8 mouse cellular contexts compared by ENCODE assay signal in genomic region chr7:16052684-16053083, GRCm38 (mm10). TPM values are rescaled to one million over a fixed set of nuclear protein-coding genes. Genes with fewer than 3 reads are reported as not detected.
DNase-seq lines count a peak whose midpoint lies in the region; ATAC-seq and TF ChIP-seq lines count a peak whose summit lies in the region.

No protein-coding gene starts in this region.

- peak overlapping the region; percentile 63 for H3K9ac ChIP-seq in embryonic facial prominence, embryonic 12.5 days
- H3K9ac ChIP-seq in limb, embryonic 11.5 days (ENCODE audit: low read length): peak overlapping the region; percentile 51; the same call in 1 of the 2 replicates
- peak overlapping the region; percentile 37 for H3K9ac ChIP-seq in midbrain, embryonic 13.5 days (replicated peaks)

- TF ChIP-seq CTCF in small intestine, adult 2 months (IDR thresholded peaks at IDR 0.05; ENCODE audit: extremely low read depth, insufficient read length, insufficient replicate concordance, low read depth, low read length): no peak

- no peaks in the 10 kb centered on the region for H3K36me3 ChIP-seq in embryonic facial prominence, embryonic 12.5 days
- H3K36me3 ChIP-seq in limb, embryonic 11.5 days (ENCODE audit: control insufficient read depth, insufficient read depth, low read length): no peaks in the 10 kb centered on the region
- H3K36me3 ChIP-seq in midbrain, embryonic 13.5 days: no peaks in the 10 kb centered on the region
- no peaks in the 10 kb centered on the region for H3K36me3 ChIP-seq in small intestine, adult 2 months (ENCODE audit: control insufficient read depth, insufficient read depth, low read length)

- ATAC-seq in embryonic facial prominence, embryonic 12.5 days (ENCODE audit: insufficient number of reproducible peaks, insufficient read depth, low FRiP score, low TSS enrichment): peak; percentile 79
- ATAC-seq in limb, embryonic 11.5 days (ENCODE audit: insufficient number of reproducible peaks, low FRiP score, low TSS enrichment, low read depth): peak; percentile 85
- ATAC-seq in midbrain, embryonic 13.5 days: peak; percentile 82

- peaks cover 25% of the 10 kb centered on the region for H3K4me1 ChIP-seq in embryonic facial prominence, embryonic 12.5 days
- peaks cover 5% of the 10 kb centered on the region for H3K4me1 ChIP-seq in limb, embryonic 11.5 days (ENCODE audit: control insufficient read depth, insufficient read depth, low read length)
- H3K4me1 ChIP-seq in midbrain, embryonic 13.5 days (replicated peaks): peaks cover 33% of the 10 kb centered on the region
- H3K4me1 ChIP-seq in small intestine, adult 2 months (ENCODE audit: control insufficient read depth, insufficient read depth, insufficient read length, low read length): peaks cover 14% of the 10 kb centered on the region; the same call in 1 of the 2 replicates

- peak; percentile 58; the same call in 1 of the 2 replicates for TF ChIP-seq POLR2A in small intestine, adult 2 months (IDR thresholded peaks at IDR 0.05; ENCODE audit: low read depth, low read length)

- H3K27me3 ChIP-seq in embryonic facial prominence, embryonic 12.5 days: no peaks in the 10 kb centered on the region
- no peaks in the 10 kb centered on the region for H3K27me3 ChIP-seq in limb, embryonic 11.5 days (ENCODE audit: control insufficient read depth, insufficient read depth, low read length)
- peaks cover under 1% of the 10 kb centered on the region; the same call in 1 of the 2 replicates for H3K27me3 ChIP-seq in midbrain, embryonic 13.5 days
- no peaks in the 10 kb centered on the region for H3K27me3 ChIP-seq in small intestine, adult 2 months (ENCODE audit: control insufficient read depth, insufficient read depth, low read length)

- peak overlapping the region; percentile 83 for H3K27ac ChIP-seq in embryonic facial prominence, embryonic 12.5 days
- H3K27ac ChIP-seq in limb, embryonic 11.5 days (replicated peaks; ENCODE audit: low read depth, low read length): 0 out of 2 replicates have a peak overlapping the region, but pooled peaks have one; percentile 24
- peak overlapping the region; percentile 52 for H3K27ac ChIP-seq in midbrain, embryonic 13.5 days
- H3K27ac ChIP-seq in small intestine, adult 2 months (ENCODE audit: insufficient read depth, low read depth, low read length): peak overlapping the region; percentile 70

- DNase-seq in 3T3-L1 (ENCODE audit: low read depth, low spot score): peak; percentile 90
- peak; percentile 96 to 97 for DNase-seq in adrenal gland, postnatal 36 days
- DNase-seq in heart, adult 18-20 months: peak; percentile 95 to 97
- DNase-seq in kidney, adult 18-20 months: peak; percentile 96
- peak; percentile 95 for DNase-seq in limb, embryonic 11.5 days (ENCODE audit: low spot score)

- H3K4me2 ChIP-seq in embryonic facial prominence, embryonic 12.5 days (replicated peaks): peak overlapping the region; percentile 64
- peak overlapping the region; percentile 59 for H3K4me2 ChIP-seq in limb, embryonic 11.5 days (ENCODE audit: low read depth, severe bottlenecking)
- peak overlapping the region; percentile 53 for H3K4me2 ChIP-seq in midbrain, embryonic 13.5 days (replicated peaks)

- H3K9me3 ChIP-seq in embryonic facial prominence, embryonic 12.5 days: no peaks in the 10 kb centered on the region
- H3K9me3 ChIP-seq in limb, embryonic 11.5 days (ENCODE audit: control insufficient read depth, low read length): no peaks in the 10 kb centered on the region
- H3K9me3 ChIP-seq in midbrain, embryonic 13.5 days: no peaks in the 10 kb centered on the region

- H3K4me3 ChIP-seq in embryonic facial prominence, embryonic 12.5 days: peak overlapping the region; percentile 44
- H3K4me3 ChIP-seq in limb, embryonic 11.5 days (ENCODE audit: low read depth, low read length): peak overlapping the region; percentile 41
- H3K4me3 ChIP-seq in midbrain, embryonic 13.5 days (replicated peaks): peak overlapping the region; percentile 41
- H3K4me3 ChIP-seq in small intestine, adult 2 months (ENCODE audit: low read depth, low read length): peak overlapping the region; percentile 63

- WGBS in embryonic facial prominence, embryonic 12.5 days: under 1% methylated on average over 24 of the region's 24 CpGs
- under 1% methylated on average over 24 of the region's 24 CpGs for WGBS in limb, embryonic 11.5 days
- under 1% methylated on average over 24 of the region's 24 CpGs for WGBS in midbrain, embryonic 13.5 days
- under 1% methylated on average over 24 of the region's 24 CpGs for WGBS in small intestine, adult 2 months

RNA-seq across cellular contexts. Expression of gene Bicra, which starts 5.0 kb away (rescaled TPM):
- total RNA-seq in adrenal gland, postnatal 36 days (2021): 1 to 10 TPM; 9.4 to 9.9 TPM
- polyA plus RNA-seq in embryonic facial prominence, embryonic 12.5 days (2016; fragmentation: Nextera tagmentation; extraction: Ambion mirVana): 10.2 and 10.4 TPM in 2 replicates
- total RNA-seq in heart, adult 18-20 months (2021): 1 to 10 TPM; 4.2 to 5.9 TPM
- polyA plus RNA-seq in limb, embryonic 11.5 days (2014; fragmentation: Nextera tagmentation; extraction: Ambion mirVana): 9.3 and 10.1 TPM in 2 replicates
- 7.9 and 10.2 TPM in 2 replicates for polyA plus RNA-seq in midbrain, embryonic 13.5 days (2015; fragmentation: Nextera tagmentation; extraction: Ambion mirVana)
- 18.7 and 31.0 TPM in 2 replicates for polyA plus RNA-seq in small intestine, adult 2 months (2012; rRNA removed)

RNA-seq across cellular contexts. Expression of gene Zfp541, which starts 8.9 kb away (rescaled TPM):
- total RNA-seq in adrenal gland, postnatal 36 days (2021): under 1 TPM; 0.10 to 0.13 TPM
- polyA plus RNA-seq in embryonic facial prominence, embryonic 12.5 days (2016; fragmentation: Nextera tagmentation; extraction: Ambion mirVana): 0.05 and 0.18 TPM in 2 replicates
- not detected for total RNA-seq in heart, adult 18-20 months (2021)
- polyA plus RNA-seq in limb, embryonic 11.5 days (2014; fragmentation: Nextera tagmentation; extraction: Ambion mirVana): not detected in 2 replicates
- not detected in 2 replicates for polyA plus RNA-seq in midbrain, embryonic 13.5 days (2015; fragmentation: Nextera tagmentation; extraction: Ambion mirVana)
- polyA plus RNA-seq in small intestine, adult 2 months (2012; rRNA removed): not detected in 2 replicates

RNA-seq across cellular contexts. Expression of gene Napa, which starts 45.6 kb away (rescaled TPM):
- 100 to 1,000 TPM; 143 to 167 TPM for total RNA-seq in adrenal gland, postnatal 36 days (2021)
- 206 and 217 TPM in 2 replicates for polyA plus RNA-seq in embryonic facial prominence, embryonic 12.5 days (2016; fragmentation: Nextera tagmentation; extraction: Ambion mirVana)
- 10 to 100 TPM; 88.7 to 99.1 TPM for total RNA-seq in heart, adult 18-20 months (2021)
- polyA plus RNA-seq in limb, embryonic 11.5 days (2014; fragmentation: Nextera tagmentation; extraction: Ambion mirVana): 182 and 203 TPM in 2 replicates
- 196 and 203 TPM in 2 replicates for polyA plus RNA-seq in midbrain, embryonic 13.5 days (2015; fragmentation: Nextera tagmentation; extraction: Ambion mirVana)
- polyA plus RNA-seq in small intestine, adult 2 months (2012; rRNA removed): 82.7 and 139 TPM in 2 replicates

Comparison
In these comparisons a context has a peak if more than half of its experiments do, and no peak if none do; other contexts are left out.
1. Peak in every context shown above with its lines: DNase-seq, ATAC-seq, H3K4me3 ChIP-seq and H3K27ac ChIP-seq.
2. H3K27ac ChIP-seq: peak in every context shown above with its lines; median percentile 83 in embryonic facial prominence, embryonic 12.5 days; 70 in small intestine, adult 2 months; 52 in midbrain, embryonic 13.5 days; 24 in limb, embryonic 11.5 days.